Mouse (Mus musculus) intestine, postnatal 0 days (tissue): ENCODE data around the gene Dnah10. TPM values are rescaled to one million over a fixed set of nuclear protein-coding genes. Genes with fewer than 3 reads are reported as not detected.
A peak's percentile ranks its signal among the peaks of the same experiment; 100 is the strongest.
"Not testable (repeated sequence)": the region's sequence is repeated elsewhere in the genome, so short reads cannot be mapped to it uniquely, and the experiment has no call there.

ENCODE experiments used
- ATAC-seq: fragments of 200-750 bp; cut with Nextera tagmentation; 2 replicates; pipeline ENCODE4 v1.8.0; 2017; ENCODE audit warnings: mild to moderate bottlenecking, moderate TSS enrichment, moderate library complexity
- H3K27ac ChIP-seq: fragments of 300-500 bp; sonication (generic); 2 replicates; pipeline ENCODE4 v1.5.1; 2014; ENCODE audit warnings: mild to moderate bottlenecking, low read depth, low read length, moderate library complexity
- H3K27me3 ChIP-seq: fragments of 300-500 bp; sonication (generic); replicated peaks from 2 replicates; pipeline ENCODE4 v1.6.1; 2014; ENCODE audit warnings: low read length, mixed read lengths; ENCODE audit not compliant: control insufficient read depth, insufficient read depth
- H3K36me3 ChIP-seq: fragments of 300-500 bp; sonication (generic); 2 replicates; pipeline ENCODE4 v1.6.1; 2014; ENCODE audit warnings: mild to moderate bottlenecking, moderate library complexity; ENCODE audit not compliant: control insufficient read depth, insufficient read depth
- H3K4me1 ChIP-seq: fragments of 300-500 bp; sonication (generic); replicated peaks from 2 replicates; pipeline ENCODE4 v1.6.1; 2014; ENCODE audit warnings: antibody characterized with exemption, low read length, mixed read lengths; ENCODE audit not compliant: control insufficient read depth, insufficient read depth
- H3K4me2 ChIP-seq: fragments of 300-500 bp; sonication (generic); replicated peaks from 2 replicates; pipeline ENCODE4 v1.6.1; 2014; ENCODE audit warnings: low read depth, mild to moderate bottlenecking, moderate library complexity
- H3K4me3 ChIP-seq: fragments of 300-500 bp; sonication (generic); 2 replicates; pipeline ENCODE4 v1.5.1; 2014; ENCODE audit warnings: low read depth, low read length
- H3K9ac ChIP-seq: fragments of 300-500 bp; sonication (generic); 2 replicates; pipeline ENCODE4 v1.6.1; 2014; ENCODE audit warnings: mild to moderate bottlenecking, low read depth, low read length
- H3K9me3 ChIP-seq: fragments of 300-500 bp; sonication (generic); 2 replicates; pipeline ENCODE4 v1.6.1; 2016; ENCODE audit warnings: mixed run types; ENCODE audit not compliant: control insufficient read depth
- CTCF ChIP-seq: sonication (generic); IDR thresholded peaks from 2 replicates; pipeline ENCODE4 v1.5.1; 2016; ENCODE audit warnings: low read depth, mild to moderate bottlenecking, control low read depth, antibody characterized with exemption, moderate library complexity
- WGBS: fragments of 180-500 bp; shearing (Covaris S2); extraction: QIAGEN DNeasy Blood & Tissue Kit; methylation state at CpG from one replicate; pipeline ENCODE4 v1.1.7; 2014; 5-methylcytosine and 5-hydroxymethylcytosine counted together
- polyA plus RNA-seq: library from polyadenylated mRNA; unstranded; fragments of >200 nt; fragmentation: Nextera tagmentation; extraction: Ambion mirVana; gene quantifications from 2 replicates; pipeline ENCODE4 v1.2.1, GENCODE M21; 2015

Dnah10 gene
- polyA plus RNA-seq, 1 experiment from 2014 or later: 0.01 TPM

DNA sequence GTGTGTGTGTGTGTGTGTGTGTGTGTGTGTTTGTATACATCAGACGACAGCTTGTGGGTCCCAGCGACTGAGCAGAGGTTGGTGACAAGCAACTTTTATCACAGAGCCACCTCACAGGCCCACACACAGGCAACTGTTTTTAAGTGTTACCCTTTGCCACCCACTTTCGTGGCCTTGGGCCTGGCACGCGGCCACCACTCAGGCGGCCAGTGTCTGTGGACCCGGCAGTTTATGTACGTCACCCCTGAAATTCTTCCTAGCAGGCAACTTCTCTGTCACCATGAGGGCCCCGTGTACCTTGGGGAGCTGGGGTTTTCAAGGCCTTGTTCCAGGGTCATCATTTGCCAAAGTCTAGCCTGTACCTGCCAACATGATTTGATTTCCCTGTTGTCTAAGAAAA, 26.8 kb downstream of the Dnah10 start:
- H3K9ac ChIP-seq: no peak overlapping the region
- H3K9me3 ChIP-seq: no peaks in the 10 kb centered on the region
- no peaks in the 10 kb centered on the region for H3K36me3 ChIP-seq
- no peak overlapping the region for H3K27ac ChIP-seq
- ATAC-seq: no peak
- no peak overlapping the region for H3K4me2 ChIP-seq
- TF ChIP-seq CTCF: no peak
- no peak overlapping the region for H3K4me3 ChIP-seq
- 86% methylated on average over 9 of the region's 9 CpGs for WGBS
- H3K4me1 ChIP-seq: no peaks in the 10 kb centered on the region
- H3K27me3 ChIP-seq: no peaks in the 10 kb centered on the region

DNA sequence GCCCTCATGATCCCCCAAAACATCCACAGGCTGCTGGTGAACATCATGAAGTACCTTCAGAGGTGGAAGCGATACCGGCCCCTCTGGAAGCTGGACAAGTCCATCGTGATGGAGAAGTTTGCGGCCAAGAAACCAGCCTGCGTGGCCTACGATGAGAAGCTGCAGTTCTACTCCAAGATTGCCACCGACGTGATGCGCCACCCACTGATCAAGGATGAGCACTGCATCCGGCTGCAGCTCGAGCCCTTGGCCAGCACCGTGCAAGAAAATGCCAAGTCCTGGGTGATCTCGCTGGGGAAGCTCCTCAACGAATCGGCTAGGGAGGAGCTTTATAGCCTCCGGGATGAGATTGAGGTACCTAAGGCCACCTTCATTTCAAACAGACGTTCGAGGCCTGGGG, 36.1 kb downstream of the Dnah10 start:
- peak; percentile 59 for TF ChIP-seq CTCF
- no peaks in the 10 kb centered on the region for H3K9me3 ChIP-seq
- H3K9ac ChIP-seq: no peak overlapping the region
- H3K27me3 ChIP-seq: no peaks in the 10 kb centered on the region
- H3K27ac ChIP-seq: no peak overlapping the region
- no peaks in the 10 kb centered on the region for H3K4me1 ChIP-seq
- no peak for ATAC-seq
- no peaks in the 10 kb centered on the region for H3K36me3 ChIP-seq
- H3K4me2 ChIP-seq: no peak overlapping the region
- H3K4me3 ChIP-seq: no peak overlapping the region
- 65% methylated on average over 18 of the region's 18 CpGs for WGBS

DNA sequence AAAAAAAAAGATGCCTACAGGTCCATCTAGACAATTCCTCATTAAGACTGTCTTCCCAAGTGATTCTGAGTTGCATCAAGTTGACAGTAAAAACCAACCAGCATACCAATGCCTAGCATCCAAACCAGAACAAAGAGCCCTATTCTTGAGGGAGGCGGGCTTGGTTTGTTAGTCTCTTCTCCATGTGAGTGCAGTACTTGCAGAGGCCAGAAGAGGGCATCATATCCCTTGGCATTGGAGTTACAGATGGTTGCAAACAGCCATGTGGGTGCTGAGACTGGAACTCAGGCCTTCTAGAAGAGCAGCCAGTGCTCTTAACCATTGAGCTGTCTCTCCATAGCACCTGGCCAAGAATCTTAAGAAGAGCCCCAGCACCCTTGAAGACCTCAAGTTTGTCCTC, 36.9 kb downstream of the Dnah10 start:
- Histone ChIP-seq H3K4me2 (no peak overlapping the region), H3K9ac (no peak overlapping the region), H3K27ac (no peak overlapping the region), H3K36me3 (no peaks in the 10 kb centered on the region), H3K4me1 (no peaks in the 10 kb centered on the region), H3K9me3 (no peaks in the 10 kb centered on the region), H3K4me3 (no peak overlapping the region), H3K27me3 (no peaks in the 10 kb centered on the region)
- ATAC-seq: no peak
- peak; percentile 38 for TF ChIP-seq CTCF
- WGBS: 92% methylated on average over 1 of the region's 1 CpGs

DNA sequence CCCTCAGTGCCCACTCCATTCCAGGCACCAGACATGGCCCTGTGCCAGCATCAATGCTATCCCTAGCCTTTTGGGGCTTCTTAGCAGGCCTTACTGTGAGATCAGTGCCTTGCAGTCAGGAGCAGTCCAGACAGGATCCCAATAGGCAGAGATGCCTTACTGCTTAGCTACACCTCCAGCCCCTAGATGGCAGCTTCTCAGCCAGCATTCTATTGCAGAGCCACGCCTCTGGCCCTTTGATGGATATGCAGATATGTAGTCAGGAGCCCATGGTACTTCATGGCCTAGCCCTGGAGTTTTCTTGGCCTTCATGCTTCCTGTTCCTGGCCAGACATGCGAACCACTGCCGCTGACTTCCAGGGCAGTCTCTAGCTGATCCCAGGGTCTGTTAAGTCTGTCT, 49.7 kb downstream of the Dnah10 start:
- Histone ChIP-seq H3K4me2 (no peak overlapping the region), H3K9ac (no peak overlapping the region), H3K4me3 (no peak overlapping the region), H3K27ac (no peak overlapping the region), H3K36me3 (no peaks in the 10 kb centered on the region), H3K27me3 (no peaks in the 10 kb centered on the region), H3K9me3 (no peaks in the 10 kb centered on the region), H3K4me1 (no peaks in the 10 kb centered on the region)
- ATAC-seq: no peak
- TF ChIP-seq CTCF: 0 out of 2 replicates have a peak, but pooled peaks have one; percentile 25
- WGBS: 59% methylated on average over 3 of the region's 3 CpGs

DNA sequence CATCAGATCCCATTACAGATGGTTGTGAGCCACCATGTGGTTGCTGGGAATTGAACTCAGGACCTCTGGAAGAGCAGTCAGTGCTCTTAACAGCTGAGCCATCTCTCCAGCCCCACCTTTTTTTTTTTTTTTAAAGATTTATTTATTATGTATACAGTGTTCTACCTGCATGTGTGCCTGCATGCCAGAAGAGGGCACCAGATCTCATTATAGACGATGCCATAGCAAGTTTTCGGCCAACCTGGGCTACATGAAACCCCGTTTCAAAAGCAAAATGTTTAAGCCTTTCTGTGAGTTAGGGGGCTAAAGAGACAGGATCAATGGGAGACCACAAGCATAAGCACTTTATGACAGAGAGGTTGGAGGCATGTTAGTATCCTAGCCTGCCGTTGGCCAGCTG, 51.4 kb downstream of the Dnah10 start:
- not testable (repeated sequence) for H3K4me3 ChIP-seq, H3K4me2 ChIP-seq, H3K27me3 ChIP-seq, ATAC-seq, H3K9me3 ChIP-seq, H3K9ac ChIP-seq, H3K36me3 ChIP-seq, H3K27ac ChIP-seq, H3K4me1 ChIP-seq
- WGBS: 85% methylated on average over 4 of the region's 4 CpGs
- TF ChIP-seq CTCF: peak; percentile 23

DNA sequence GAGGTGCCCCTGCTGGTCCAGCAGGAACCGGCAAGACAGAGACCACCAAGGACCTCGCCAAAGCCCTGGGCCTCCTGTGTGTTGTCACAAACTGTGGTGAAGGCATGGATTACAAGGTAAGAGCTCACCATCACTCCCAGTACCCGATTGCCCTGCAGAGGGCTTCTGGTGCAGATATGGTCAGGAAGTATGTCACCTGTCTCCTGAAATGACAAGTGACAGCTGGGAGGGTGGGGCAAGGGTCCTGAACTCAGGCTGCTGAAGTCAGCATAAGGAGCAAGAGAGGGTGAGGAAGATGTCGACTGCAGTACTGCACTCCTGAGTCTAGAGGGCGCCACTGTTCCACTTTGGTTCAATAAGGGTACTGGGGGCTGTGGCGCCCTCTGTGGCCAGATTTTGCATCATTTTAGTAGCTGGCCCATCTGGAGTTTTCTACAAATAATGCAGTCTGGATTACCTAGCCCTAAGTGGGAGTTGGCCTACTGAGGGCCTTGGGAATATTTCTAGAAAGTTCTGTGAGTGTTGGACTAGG, 52.4 kb downstream of the Dnah10 start:
- Histone ChIP-seq H3K27me3 (no peaks in the 10 kb centered on the region), H3K9me3 (no peaks in the 10 kb centered on the region), H3K4me1 (no peaks in the 10 kb centered on the region), H3K4me3 (no peak overlapping the region), H3K27ac (no peak overlapping the region), H3K36me3 (no peaks in the 10 kb centered on the region), H3K9ac (no peak overlapping the region), H3K4me2 (no peak overlapping the region)
- no peak for ATAC-seq
- peak; percentile 84 for TF ChIP-seq CTCF
- WGBS: 62% methylated on average over 6 of the region's 6 CpGs

DNA sequence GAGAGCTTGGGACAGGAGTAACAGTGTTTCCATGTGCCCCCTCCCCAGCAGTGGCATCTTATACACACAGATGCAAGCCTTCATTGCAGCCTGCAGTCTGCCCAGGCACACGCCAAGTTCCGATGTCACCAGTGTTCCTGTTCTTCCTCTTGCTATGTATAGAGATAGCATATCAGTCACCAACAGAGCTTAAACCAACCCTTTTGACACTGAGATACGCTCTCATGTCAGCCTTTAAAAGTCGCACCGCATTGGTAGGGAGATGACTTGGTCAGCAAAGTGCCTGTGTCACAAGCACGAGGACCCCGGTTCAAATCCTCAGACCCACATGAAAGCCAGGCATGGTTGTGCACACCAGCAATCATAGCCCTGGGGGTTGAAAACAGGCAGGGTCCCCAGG, 55.0 kb downstream of the Dnah10 start:
- Histone ChIP-seq H3K9me3 (no peaks in the 10 kb centered on the region), H3K4me1 (no peaks in the 10 kb centered on the region), H3K4me3 (no peak overlapping the region), H3K4me2 (no peak overlapping the region), H3K9ac (no peak overlapping the region), H3K27me3 (no peaks in the 10 kb centered on the region), H3K27ac (no peak overlapping the region), H3K36me3 (no peaks in the 10 kb centered on the region)
- 93% methylated on average over 7 of the region's 7 CpGs for WGBS
- TF ChIP-seq CTCF: no peak
- no peak for ATAC-seq
